Mouse (Mus musculus) bone marrow macrophage, adult 2 months (primary cell): ENCODE measurements around the gene Cachd1.

Experiments
- CTCF ChIP-seq: IDR thresholded peaks from 2 replicates; pipeline ENCODE4 v1.5.1; 2012; ENCODE audit warnings: low read depth, mild to moderate bottlenecking, low read length, moderate library complexity
- POLR2A ChIP-seq: IDR thresholded peaks from 2 replicates; pipeline ENCODE4 v1.6.1; 2012; ENCODE audit warnings: mild to moderate bottlenecking, low read depth, low read length, borderline replicate concordance

DNA sequence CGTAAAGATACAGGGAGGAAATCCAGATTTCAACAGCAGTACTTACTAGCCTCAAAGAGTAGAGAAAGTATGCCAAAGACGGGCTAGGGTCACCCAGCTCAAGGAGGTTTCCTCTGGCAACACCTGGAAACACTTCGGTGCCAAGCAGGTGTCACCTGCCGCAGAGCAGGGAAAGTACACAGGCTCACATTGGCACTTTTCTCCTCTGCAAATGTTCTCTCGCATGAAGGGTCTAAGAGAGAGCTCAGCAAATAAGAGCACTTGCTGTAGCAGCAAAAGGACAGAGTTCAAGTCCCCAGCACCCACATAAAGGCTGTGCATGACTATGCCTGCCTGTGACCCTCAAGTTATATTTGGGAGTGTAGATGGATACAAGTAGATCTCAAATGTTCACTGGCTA is 16.1 kb upstream of the Cachd1 start:
- TF ChIP-seq POLR2A: no peak
- no peak for TF ChIP-seq CTCF
